Mouse (Mus musculus) embryonic stem cell, embryonic (primary cell): Measurements from ENCODE around the gene Ptpru.

Experiments
- CTCF ChIA-PET, 4 experiments: fragments of 300-600 bp in 2 of 4; fragments of 350-600 bp in 2 of 4; sonication (Branson Sonifier 250); formaldehyde crosslinking; loops; one replicate each; lab custom pipeline; 2022; ENCODE audit warnings: inconsistent platforms in 2 of 4; lab: Charles Lee
- POLR2A ChIA-PET, 4 experiments: fragments of 300-600 bp in 2 of 4; fragments of 350-600 bp in 2 of 4; sonication (Branson Sonifier 250); formaldehyde crosslinking; loops; one replicate each; lab custom pipeline; 2022; ENCODE audit warnings: antibody characterized with exemption in 4 of 4, inconsistent platforms in 1 of 4; lab: Charles Lee

Ptpru gene

GRCm38 (mm10) chr4:131849986-131850638, 12.0 kb upstream of the Ptpru start:
- ChIA-PET CTCF (interaction anchor here in 3 of 4 experiments (0.6 to 1.0 kb wide), 5 partner anchors 11 to 1558 kb away, joined by 3 to 6 read pairs (median 3); no protein-coding TSS in a partner anchor), POLR2A (interaction anchor here in 2 of 4 experiments (0.7 to 1.8 kb wide), 8 partner anchors 10 to 420 kb away, joined by 3 to 8 read pairs (median 4); partner anchors contain the start of gene Srsf4 (in 2 of the 2))

- ChIA-PET CTCF (interaction anchor here in 1 of 4 experiments (0.8 kb wide), 1 partner anchor 241 kb away, joined by 3 read pairs; no protein-coding TSS in a partner anchor), POLR2A (interaction anchor here in 1 of 4 experiments (1.3 kb wide), 1 partner anchor 25 kb away, joined by 3 read pairs; the partner anchor contains the start of gene Srsf4)
These were observed 10.0 kb upstream of the Ptpru start for GRCm38 (mm10) chr4:131848082-131848481.

- ChIA-PET POLR2A (interaction anchor here in 3 of 4 experiments (0.9 to 1.9 kb wide), 3 partner anchors 9 to 27 kb away, joined by 3 to 9 read pairs (median 4); partner anchors contain the start of gene Srsf4 (in 1 of the 3)), CTCF (interaction anchor here in 1 of 4 experiments (0.7 kb wide), 1 partner anchor 884 kb away, joined by 3 read pairs; no protein-coding TSS in a partner anchor)
These were observed 8.1 kb upstream of the Ptpru start for GRCm38 (mm10) chr4:131845991-131846778.

- POLR2A ChIA-PET: interaction anchor here (0.6 to 2.2 kb wide), 27 partner anchors 8 to 497 kb away, joined by 3 to 22 read pairs (median 4); partner anchors contain the start of gene Srsf4 (in 3 of the 4)
- CTCF ChIA-PET: interaction anchor here in 1 of 4 experiments (0.5 to 1.0 kb wide), 6 partner anchors 8 to 606 kb away, joined by 3 read pairs; no protein-coding TSS in a partner anchor
These were observed 5.2 kb upstream of the Ptpru start, which contains the start of gene Mecr for GRCm38 (mm10) chr4:131843290-131843743. Gene Mecr, plus strand, starts transcription at chr4:131843470.

- ChIA-PET CTCF (interaction anchor here in 1 of 4 experiments (0.7 kb wide), 1 partner anchor 114 kb away, joined by 3 read pairs; no protein-coding TSS in a partner anchor), POLR2A (interaction anchor here in 2 of 4 experiments (1.1 to 1.5 kb wide), 3 partner anchors 10 to 397 kb away, joined by 3 read pairs; no protein-coding TSS in a partner anchor)
These were observed 1.1 kb downstream of the Ptpru start for GRCm38 (mm10) chr4:131836891-131837491.

- POLR2A ChIA-PET: interaction anchor here (0.5 to 3.0 kb wide), 7 partner anchors 9 to 297 kb away, joined by 3 to 8 read pairs (median 3); no protein-coding TSS in a partner anchor
These were observed 1.7 kb downstream of the Ptpru start for GRCm38 (mm10) chr4:131836351-131836881.

GRCm38 (mm10) chr4:131833971-131834609, 4.0 kb downstream of the Ptpru start:
- CTCF ChIA-PET: interaction anchor here (0.6 to 3.2 kb wide), 21 partner anchors 9 to 798 kb away, joined by 3 to 15 read pairs (median 4); partner anchors contain the start of gene Mecr (in 1 of the 4)

More at GRCm38 (mm10) chr4:131836351-131836881, 1.7 kb downstream of the Ptpru start:
- CTCF ChIA-PET: interaction anchor here in 1 of 4 experiments (0.7 to 3.2 kb wide), 3 partner anchors 11 to 115 kb away, joined by 3 to 15 read pairs (median 3); no protein-coding TSS in a partner anchor

GRCm38 (mm10) chr4:131832759-131833407, 5.2 kb downstream of the Ptpru start:
- CTCF ChIA-PET: interaction anchor here in 2 of 4 experiments (0.6 to 3.2 kb wide), 2 partner anchors 7 to 147 kb away, joined by 3 to 15 read pairs; no protein-coding TSS in a partner anchor
- POLR2A ChIA-PET: interaction anchor here in 2 of 4 experiments (1.1 to 2.1 kb wide), 3 partner anchors 7 to 41 kb away, joined by 3 to 4 read pairs (median 3); partner anchors contain the start of gene Srsf4 (in 1 of the 2)

More at GRCm38 (mm10) chr4:131833971-131834609, 4.0 kb downstream of the Ptpru start:
- POLR2A ChIA-PET: interaction anchor here in 3 of 4 experiments (0.6 to 3.0 kb wide), 7 partner anchors 9 to 139 kb away, joined by 3 to 8 read pairs (median 4); partner anchors contain the start of gene Mecr (in 1 of the 3)

- CTCF ChIA-PET: no interaction called here
- POLR2A ChIA-PET: interaction anchor here in 2 of 4 experiments (0.6 to 1.4 kb wide), 2 partner anchors 12 to 1087 kb away, joined by 3 read pairs; no protein-coding TSS in a partner anchor
These were observed 6.5 kb downstream of the Ptpru start for GRCm38 (mm10) chr4:131831546-131832045.

GRCm38 (mm10) chr4:131829123-131829522, 9.0 kb downstream of the Ptpru start:
- ChIA-PET POLR2A (interaction anchor here in 1 of 4 experiments (0.7 kb wide), 1 partner anchor 322 kb away, joined by 4 read pairs; no protein-coding TSS in a partner anchor), CTCF (no interaction called here)

- ChIA-PET POLR2A (interaction anchor here in 3 of 4 experiments (0.6 to 1.2 kb wide), 5 partner anchors 11 to 312 kb away, joined by 3 to 8 read pairs (median 3); partner anchors contain the start of gene Ptpru (in 1 of the 3)), CTCF (interaction anchor here (0.5 to 3.1 kb wide), 6 partner anchors 8 to 983 kb away, joined by 3 to 15 read pairs (median 4); no protein-coding TSS in a partner anchor)
These were observed 11.2 kb downstream of the Ptpru start for GRCm38 (mm10) chr4:131826905-131827304.

GRCm38 (mm10) chr4:131825830-131826229, 12.3 kb downstream of the Ptpru start:
- POLR2A ChIA-PET: interaction anchor here in 3 of 4 experiments (0.6 to 1.5 kb wide), 7 partner anchors 8 to 1513 kb away, joined by 3 to 4 read pairs (median 4); partner anchors contain the start of gene Mecr (in 1 of the 3)
- CTCF ChIA-PET: interaction anchor here (0.5 to 3.1 kb wide), 33 partner anchors 9 to 1772 kb away, joined by 3 to 15 read pairs (median 3); partner anchors contain the start of genes Ptpru (in 2 of the 4) and Mecr (in 1 of the 4)

GRCm38 (mm10) chr4:131824939-131825338, 13.1 kb downstream of the Ptpru start:
- CTCF ChIA-PET: interaction anchor here in 3 of 4 experiments (0.6 to 3.1 kb wide), 5 partner anchors 10 to 594 kb away, joined by 3 to 15 read pairs (median 4); no protein-coding TSS in a partner anchor
- POLR2A ChIA-PET: interaction anchor here in 2 of 4 experiments (1.0 to 1.5 kb wide), 3 partner anchors 9 to 29 kb away, joined by 4 read pairs; partner anchors contain the start of gene Mecr (in 1 of the 2)

GRCm38 (mm10) chr4:131822583-131822982, 15.5 kb downstream of the Ptpru start:
- ChIA-PET POLR2A (interaction anchor here in 2 of 4 experiments (1.5 to 1.6 kb wide), 2 partner anchors 12 to 13 kb away, joined by 3 to 8 read pairs; no protein-coding TSS in a partner anchor), CTCF (interaction anchor here in 2 of 4 experiments (1.2 to 1.6 kb wide), 2 partner anchors 12 to 16 kb away, joined by 3 to 4 read pairs; partner anchors contain the start of gene Ptpru (in 1 of the 2))
